Mouse (Mus musculus): ENCODE data around the gene Cdt1. TPM values are rescaled to one million over a fixed set of nuclear protein-coding genes. Genes with fewer than 3 reads are reported as not detected.

Cdt1 gene
- polyA plus RNA-seq, 1 experiment = 7.6 TPM

DNA sequence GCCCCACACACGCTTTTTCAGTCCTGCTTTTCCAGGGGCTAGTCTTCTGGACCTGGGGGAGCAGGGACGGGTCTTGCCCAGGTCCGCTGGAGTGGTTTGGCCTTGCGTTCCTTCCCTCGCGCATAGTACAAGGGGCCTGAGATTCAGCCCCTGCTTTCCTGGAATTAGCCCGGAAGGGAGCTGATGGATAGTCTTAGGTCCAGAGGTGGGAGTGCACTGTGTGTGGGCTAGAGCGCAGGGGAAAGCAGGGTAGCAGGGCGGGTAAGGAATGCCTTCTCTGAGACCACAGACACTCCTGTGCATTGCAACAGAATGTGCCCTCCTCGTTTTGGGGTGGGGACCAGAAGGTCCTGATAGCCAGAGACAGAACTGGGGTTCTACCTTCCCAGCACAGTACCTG is 9.3 kb downstream of the Cdt1 start:
- DNase-seq = no peak
- TF ChIP-seq POLR2A (IDR thresholded peaks at IDR 0.05; ENCODE audit: borderline replicate concordance, insufficient read depth, low read length) (no peak), CTCF (IDR thresholded peaks at IDR 0.05; ENCODE audit: borderline replicate concordance, insufficient read depth, low read depth, low read length) (no peak)
- peaks cover 15% of the 10 kb centered on the region for H3K4me1 ChIP-seq (ENCODE audit: control insufficient read depth, insufficient read depth, low read length)
- 41% methylated on average over 10 of the region's 10 CpGs for WGBS
- H3K4me3 ChIP-seq (replicated peaks; ENCODE audit: insufficient read depth, low read depth, low read length) = peak overlapping the region; percentile 86
- no peaks in the 10 kb centered on the region for H3K27me3 ChIP-seq (ENCODE audit: control insufficient read depth, insufficient read depth, low read length)
- H3K27ac ChIP-seq (ENCODE audit: insufficient read depth, low read length) = no peak overlapping the region

DNA sequence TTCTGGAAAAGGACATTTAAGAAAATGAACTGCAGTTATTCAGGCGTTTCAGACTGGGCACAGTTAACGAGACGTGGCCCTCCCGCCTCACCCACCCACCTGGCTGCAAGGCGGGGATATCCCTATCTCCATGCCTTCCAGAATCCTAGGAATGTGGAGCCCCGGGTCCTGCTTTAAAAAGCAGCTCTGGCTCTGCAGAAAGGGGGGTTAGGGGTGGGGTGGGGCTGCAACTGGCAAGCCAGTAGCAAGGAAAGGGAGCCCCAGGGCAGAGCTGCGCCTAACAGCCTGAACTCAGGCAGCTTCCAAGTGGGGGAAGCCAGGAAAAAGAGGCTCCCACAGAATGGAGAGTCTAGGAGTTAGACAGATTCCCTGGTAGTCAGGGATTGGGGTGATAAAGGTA is 11.4 kb downstream of the Cdt1 start:
- no peak for DNase-seq
- 62% methylated on average over 7 of the region's 7 CpGs for whole genome bisulfite sequencing
- Histone ChIP-seq H3K4me3 (replicated peaks; ENCODE audit: insufficient read depth, low read depth, low read length) (no peak overlapping the region), H3K4me1 (ENCODE audit: control insufficient read depth, insufficient read depth, low read length) (peaks cover 15% of the 10 kb centered on the region), H3K27ac (ENCODE audit: insufficient read depth, low read length) (no peak overlapping the region), H3K27me3 (ENCODE audit: control insufficient read depth, insufficient read depth, low read length) (no peaks in the 10 kb centered on the region)
- TF ChIP-seq CTCF (IDR thresholded peaks at IDR 0.05; ENCODE audit: borderline replicate concordance, insufficient read depth, low read depth, low read length) = no peak
- TF ChIP-seq POLR2A (IDR thresholded peaks at IDR 0.05; ENCODE audit: borderline replicate concordance, insufficient read depth, low read length) = no peak

DNA sequence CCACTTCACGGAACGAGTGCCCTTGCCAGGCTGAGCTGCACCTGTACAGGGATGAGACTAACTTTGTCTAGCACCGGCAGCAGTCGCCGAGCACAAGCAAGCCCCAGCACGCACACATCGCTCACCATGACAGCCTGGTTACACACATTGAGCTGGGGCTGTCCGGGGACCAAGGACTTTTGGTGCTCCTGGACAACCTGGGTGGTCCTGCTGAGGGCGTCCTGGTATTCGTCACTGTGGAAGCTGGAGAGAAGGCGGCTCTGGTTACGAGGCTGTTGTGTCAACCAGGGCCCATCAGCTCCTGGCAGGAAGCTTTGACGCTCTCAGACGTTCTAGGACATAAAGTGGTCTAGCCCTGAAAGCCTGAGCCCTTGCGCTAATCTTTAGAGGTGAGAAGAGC is 13.1 kb downstream of the Cdt1 start:
- Histone ChIP-seq H3K4me1 (ENCODE audit: control insufficient read depth, insufficient read depth, low read length) (peaks cover 3% of the 10 kb centered on the region; the same call in 1 of the 2 replicates), H3K4me3 (replicated peaks; ENCODE audit: insufficient read depth, low read depth, low read length) (no peak overlapping the region), H3K27ac (ENCODE audit: insufficient read depth, low read length) (no peak overlapping the region), H3K27me3 (ENCODE audit: control insufficient read depth, insufficient read depth, low read length) (no peaks in the 10 kb centered on the region)
- no peak for DNase-seq
- TF ChIP-seq CTCF (IDR thresholded peaks at IDR 0.05; ENCODE audit: borderline replicate concordance, insufficient read depth, low read depth, low read length) (no peak), POLR2A (IDR thresholded peaks at IDR 0.05; ENCODE audit: borderline replicate concordance, insufficient read depth, low read length) (no peak)
- WGBS = 84% methylated on average over 13 of the region's 15 CpGs

DNA sequence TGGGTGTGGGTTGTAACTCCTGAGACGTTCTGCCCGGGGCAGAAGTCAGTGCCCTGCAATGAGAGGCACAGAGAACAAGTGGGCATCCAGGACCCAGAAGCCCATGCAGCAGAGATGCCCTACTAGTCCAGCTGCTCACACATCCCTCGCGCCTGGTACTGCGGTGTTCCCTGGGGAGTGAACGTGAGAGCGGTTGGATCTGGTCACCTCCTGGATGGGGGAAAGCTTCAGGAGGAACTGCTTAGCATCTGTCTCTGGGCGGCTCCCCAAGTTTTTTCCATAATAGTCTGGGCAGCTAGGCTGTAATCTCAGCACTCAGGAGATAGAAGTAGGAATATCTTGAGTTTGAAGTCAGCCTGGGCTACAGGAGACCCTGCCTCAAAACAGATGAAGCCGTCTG is 17.2 kb downstream of the Cdt1 start:
- no peak for DNase-seq
- Histone ChIP-seq H3K4me1 (ENCODE audit: control insufficient read depth, insufficient read depth, low read length) (no peaks in the 10 kb centered on the region), H3K27me3 (ENCODE audit: control insufficient read depth, insufficient read depth, low read length) (no peaks in the 10 kb centered on the region), H3K27ac (ENCODE audit: insufficient read depth, low read length) (no peak overlapping the region), H3K4me3 (replicated peaks; ENCODE audit: insufficient read depth, low read depth, low read length) (no peak overlapping the region)
- WGBS = 60% methylated on average over 9 of the region's 9 CpGs
- TF ChIP-seq POLR2A (IDR thresholded peaks at IDR 0.05; ENCODE audit: borderline replicate concordance, insufficient read depth, low read length) = no peak

DNA sequence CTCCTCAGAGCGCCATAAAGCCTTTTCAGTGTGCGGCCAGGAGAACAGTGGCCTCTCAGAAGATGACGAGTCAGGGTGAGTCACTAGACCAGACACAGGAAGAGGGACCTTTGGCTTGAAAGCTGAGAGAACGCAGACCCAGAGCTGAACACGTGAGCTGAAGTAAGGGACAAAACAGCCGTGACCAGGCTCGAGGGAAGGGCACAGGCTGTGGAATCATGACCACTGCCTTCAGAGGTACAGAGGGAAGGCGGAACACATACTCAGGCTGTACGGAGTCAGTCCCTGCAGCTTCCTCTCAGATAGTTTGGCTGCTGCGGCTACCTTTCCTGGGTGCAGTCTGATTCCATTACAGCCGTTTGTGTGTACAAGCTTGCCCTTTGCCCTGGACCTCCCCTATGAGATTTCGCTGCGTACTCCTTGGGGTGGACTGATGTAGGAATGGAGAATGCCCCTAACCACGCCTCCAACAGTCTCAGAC is 17.6 kb downstream of the Cdt1 start:
- DNase-seq = no peak
- Histone ChIP-seq H3K27me3 (ENCODE audit: control insufficient read depth, insufficient read depth, low read length) (no peaks in the 10 kb centered on the region), H3K4me1 (ENCODE audit: control insufficient read depth, insufficient read depth, low read length) (no peaks in the 10 kb centered on the region), H3K4me3 (replicated peaks; ENCODE audit: insufficient read depth, low read depth, low read length) (no peak overlapping the region), H3K27ac (ENCODE audit: insufficient read depth, low read length) (no peak overlapping the region)
- WGBS = 79% methylated on average over 14 of the region's 14 CpGs
- no peak for TF ChIP-seq POLR2A (IDR thresholded peaks at IDR 0.05; ENCODE audit: borderline replicate concordance, insufficient read depth, low read length)
- no peak for TF ChIP-seq CTCF (IDR thresholded peaks at IDR 0.05; ENCODE audit: borderline replicate concordance, insufficient read depth, low read depth, low read length)

DNA sequence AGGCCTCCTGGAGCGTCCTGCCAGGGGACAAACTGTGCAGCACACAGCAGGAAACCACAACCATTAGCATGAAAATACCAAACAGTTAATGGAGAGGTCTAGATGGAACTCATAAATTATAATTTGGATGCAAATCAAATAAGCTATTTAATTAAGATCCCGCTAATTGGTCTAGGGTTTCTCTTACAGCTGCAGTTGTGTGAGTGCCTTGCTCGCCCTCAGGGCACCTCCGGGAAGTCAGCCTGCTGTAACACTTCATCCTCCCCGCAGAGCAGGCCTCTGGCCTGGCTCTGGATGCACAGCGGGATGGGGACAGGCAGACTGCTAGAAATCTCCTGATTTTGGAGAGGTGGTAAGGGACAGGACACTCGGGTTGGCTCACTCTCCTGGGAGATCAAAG is 18.4 kb downstream of the Cdt1 start:
- Histone ChIP-seq H3K27me3 (ENCODE audit: control insufficient read depth, insufficient read depth, low read length) (no peaks in the 10 kb centered on the region), H3K27ac (ENCODE audit: insufficient read depth, low read length) (no peak overlapping the region), H3K4me3 (replicated peaks; ENCODE audit: insufficient read depth, low read depth, low read length) (no peak overlapping the region), H3K4me1 (ENCODE audit: control insufficient read depth, insufficient read depth, low read length) (no peaks in the 10 kb centered on the region)
- 60% methylated on average over 7 of the region's 7 CpGs for WGBS
- no peak for DNase-seq
- TF ChIP-seq POLR2A (IDR thresholded peaks at IDR 0.05; ENCODE audit: borderline replicate concordance, insufficient read depth, low read length) (no peak), CTCF (IDR thresholded peaks at IDR 0.05; ENCODE audit: borderline replicate concordance, insufficient read depth, low read depth, low read length) (no peak)

DNA sequence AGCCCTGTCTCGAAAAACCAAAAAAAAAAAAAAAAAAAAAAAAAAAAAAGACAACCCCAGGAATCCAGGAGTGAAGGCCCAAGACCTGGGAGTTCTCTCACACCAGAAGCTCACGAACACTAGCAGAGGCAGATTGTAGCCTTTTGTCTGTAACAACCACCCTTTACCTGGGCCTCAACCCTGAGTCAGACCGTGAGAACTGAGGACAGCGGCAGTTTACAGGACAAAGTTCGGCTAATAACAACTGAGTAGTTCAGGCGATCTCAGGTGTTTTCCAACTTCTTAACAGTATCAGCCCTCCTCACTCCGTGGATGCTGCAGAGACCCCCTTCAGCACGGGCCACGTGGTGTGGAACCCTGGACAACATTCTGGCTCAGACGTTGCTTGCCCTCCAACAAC is 18.9 kb downstream of the Cdt1 start:
- H3K4me1 ChIP-seq (ENCODE audit: control insufficient read depth, insufficient read depth, low read length) = no peaks in the 10 kb centered on the region
- DNase-seq = no peak
- H3K4me3 ChIP-seq (replicated peaks; ENCODE audit: insufficient read depth, low read depth, low read length) = no peak overlapping the region
- WGBS = 90% methylated on average over 10 of the region's 10 CpGs
- H3K27me3 ChIP-seq (ENCODE audit: control insufficient read depth, insufficient read depth, low read length) = no peaks in the 10 kb centered on the region
- TF ChIP-seq CTCF (IDR thresholded peaks at IDR 0.05; ENCODE audit: borderline replicate concordance, insufficient read depth, low read depth, low read length) (no peak), POLR2A (IDR thresholded peaks at IDR 0.05; ENCODE audit: borderline replicate concordance, insufficient read depth, low read length) (no peak)
- H3K27ac ChIP-seq (ENCODE audit: insufficient read depth, low read length) = no peak overlapping the region

DNA sequence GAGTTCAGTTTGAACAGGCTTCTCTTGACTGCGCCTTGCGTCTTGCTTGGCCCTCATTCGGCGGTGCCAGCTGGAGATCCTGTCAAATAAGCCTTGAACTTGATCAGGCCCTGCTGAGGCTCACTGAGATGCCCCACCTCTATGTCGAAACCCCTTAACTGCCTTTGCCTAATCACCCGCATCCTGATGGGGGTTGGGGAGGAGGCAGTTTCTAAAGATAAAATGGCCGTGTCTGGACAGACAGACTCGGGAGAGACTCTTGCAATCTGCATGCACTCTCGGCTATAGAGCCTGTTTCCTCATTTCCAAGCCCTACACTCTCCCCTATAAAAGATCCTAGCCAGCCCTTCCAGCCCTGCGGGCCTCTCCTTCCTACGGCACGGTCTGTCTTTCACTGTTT is 25.4 kb downstream of the Cdt1 start:
- Histone ChIP-seq H3K27me3 (ENCODE audit: control insufficient read depth, insufficient read depth, low read length) (no peaks in the 10 kb centered on the region), H3K4me1 (ENCODE audit: control insufficient read depth, insufficient read depth, low read length) (peaks cover 16% of the 10 kb centered on the region), H3K27ac (ENCODE audit: insufficient read depth, low read length) (0 out of 2 replicates have a peak overlapping the region, but pooled peaks have one; percentile 25), H3K4me3 (replicated peaks; ENCODE audit: insufficient read depth, low read depth, low read length) (no peak overlapping the region)
- TF ChIP-seq POLR2A (IDR thresholded peaks at IDR 0.05; ENCODE audit: borderline replicate concordance, insufficient read depth, low read length) (no peak), CTCF (IDR thresholded peaks at IDR 0.05; ENCODE audit: borderline replicate concordance, insufficient read depth, low read depth, low read length) (no peak)
- 71% methylated on average over 12 of the region's 12 CpGs for WGBS
- no peak for DNase-seq
